Mouse (Mus musculus) retina, postnatal 7 days (tissue): ENCODE measurements around the gene AI854703.

Experiments
- DNase-seq: peaks from one replicate; pipeline ENCODE4 v3.0.0-alpha.2; 2012; ENCODE audit warnings: low read depth, low spot score

The AI854703 gene

GRCm38 (mm10) chr6:48626464-48626863 lies at the start of gene AI854703:
TSS of gene AI854703 (plus strand) at chr6:48626764.
- no peak for DNase-seq

DNA sequence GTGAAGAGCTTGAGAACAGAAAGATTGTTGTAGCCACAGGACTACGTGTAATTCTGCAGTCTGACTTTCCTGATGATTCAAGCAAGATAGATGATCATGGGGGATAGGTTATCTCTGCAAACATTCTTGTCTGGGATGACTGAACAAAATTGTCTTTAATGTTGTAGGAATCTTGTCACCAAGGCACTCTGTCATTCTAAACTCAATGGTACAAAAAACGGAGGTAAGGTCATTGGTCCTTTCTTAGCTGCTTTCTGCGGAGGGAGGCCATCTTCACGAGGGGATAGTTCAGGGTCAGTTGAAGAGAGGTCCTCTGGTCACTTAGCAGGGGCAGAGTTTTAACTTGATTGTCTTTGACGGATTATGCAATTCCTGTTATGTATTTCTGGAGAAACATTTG lies 47.8 kb upstream of the AI854703 start:
- no peak for DNase-seq

DNA sequence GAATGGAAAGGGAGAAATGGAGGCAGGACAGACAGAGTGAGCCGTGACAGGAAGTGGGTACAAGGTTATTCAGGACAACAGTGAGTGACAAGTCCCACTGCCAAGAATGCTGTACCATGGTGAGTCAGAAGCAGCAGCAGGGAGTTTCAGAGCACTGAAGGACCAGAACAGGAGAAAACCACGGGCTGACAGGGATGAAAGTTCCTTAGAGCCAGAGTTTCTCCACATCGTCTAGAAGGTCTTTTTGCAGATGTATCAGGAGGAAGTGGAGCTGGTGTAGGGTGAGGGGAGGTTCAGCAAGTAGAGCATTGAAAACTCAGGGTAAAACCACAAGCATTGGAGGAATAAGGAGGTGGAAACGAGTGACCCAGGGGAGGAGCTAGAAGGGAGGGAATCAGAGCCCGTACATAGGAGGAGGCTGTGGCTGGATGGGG lies 47.3 kb upstream of the AI854703 start:
- DNase-seq = no peak

- DNase-seq = no peak
These were observed 45.3 kb upstream of the AI854703 start for GRCm38 (mm10) chr6:48581257-48581656.

DNA sequence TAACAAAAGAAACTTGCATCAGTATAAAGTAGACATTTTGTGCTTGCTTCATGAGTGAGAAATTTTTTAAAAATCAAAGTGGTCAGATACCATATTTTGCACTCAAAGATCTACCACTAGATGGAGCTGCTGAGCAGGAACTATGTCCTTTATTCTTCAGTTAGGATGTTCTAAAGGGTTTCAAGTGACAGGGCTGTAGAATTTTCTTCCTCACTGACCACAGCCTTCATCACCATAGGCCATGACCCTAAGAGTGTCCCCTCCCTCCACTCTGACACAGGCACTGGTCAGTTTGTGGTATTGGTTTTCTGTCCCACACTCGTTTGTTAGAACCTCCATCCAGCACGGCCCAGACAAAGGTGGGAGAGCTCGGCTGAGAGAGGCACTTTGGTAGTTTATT lies 44.5 kb upstream of the AI854703 start:
- DNase-seq = peak; percentile 47

DNA sequence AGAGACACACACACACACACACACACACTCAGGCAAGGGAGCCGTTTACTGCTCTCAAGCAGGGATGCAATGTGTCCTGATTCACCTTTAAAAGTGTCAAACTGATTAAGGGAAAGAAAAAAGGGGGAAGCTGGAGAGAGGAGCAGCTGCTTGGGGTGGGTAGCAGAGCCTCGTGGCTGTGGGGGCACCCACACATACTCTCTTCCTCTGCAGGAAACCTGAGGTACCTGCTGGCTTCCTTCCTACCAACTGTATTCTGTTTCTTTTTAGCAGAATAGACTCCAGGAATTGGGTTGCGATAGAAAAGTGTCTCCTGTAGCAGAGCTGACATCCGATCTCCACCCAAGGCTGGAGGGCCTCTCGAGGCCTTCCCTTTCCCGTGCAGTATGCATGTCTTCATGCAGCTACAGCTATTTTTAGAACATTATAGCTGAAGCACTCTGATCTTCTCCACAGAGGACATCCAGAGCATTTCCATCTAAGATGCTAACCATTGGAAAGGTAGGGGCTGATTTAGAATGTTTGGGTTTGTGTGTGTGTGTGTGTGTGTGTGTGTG lies 37.3 kb upstream of the AI854703 start, which contains the start of gene Gm45021:
Gene Gm45021, plus strand, starts transcription at position 417 of the 557 bp plus-strand sequence.
- DNase-seq = no peak

DNA sequence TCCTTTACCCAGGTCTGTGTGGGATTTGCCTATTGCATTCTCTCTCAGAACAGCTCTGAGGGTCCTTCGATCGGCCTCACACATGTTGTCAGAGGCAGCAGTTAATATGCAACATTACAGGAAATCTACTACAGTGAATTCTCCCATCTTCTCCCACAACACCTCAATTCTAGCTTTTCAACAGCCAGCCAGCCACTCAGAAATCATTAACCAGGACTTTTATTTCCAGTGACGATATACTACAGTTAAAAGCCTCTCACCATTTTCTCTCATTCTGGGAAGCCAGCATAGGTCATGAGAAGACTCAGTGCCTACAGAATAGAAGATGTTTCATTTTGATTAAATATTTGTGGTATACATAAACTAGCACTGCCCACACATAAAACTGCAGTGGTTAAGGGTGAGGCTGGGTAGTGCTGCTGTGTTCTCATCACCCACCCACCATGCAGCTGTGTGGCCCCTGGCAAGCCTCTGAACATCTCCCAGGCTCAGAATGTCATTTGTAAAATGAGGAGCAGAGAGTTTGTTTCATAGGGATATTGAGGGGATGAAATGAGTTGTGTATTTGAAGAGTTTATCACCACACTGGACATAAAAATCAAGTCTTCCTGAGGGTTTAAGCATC lies 35.2 kb upstream of the AI854703 start:
- DNase-seq = no peak

GRCm38 (mm10) chr6:48591871-48592270 lies 34.7 kb upstream of the AI854703 start:
- no peak for DNase-seq

DNA sequence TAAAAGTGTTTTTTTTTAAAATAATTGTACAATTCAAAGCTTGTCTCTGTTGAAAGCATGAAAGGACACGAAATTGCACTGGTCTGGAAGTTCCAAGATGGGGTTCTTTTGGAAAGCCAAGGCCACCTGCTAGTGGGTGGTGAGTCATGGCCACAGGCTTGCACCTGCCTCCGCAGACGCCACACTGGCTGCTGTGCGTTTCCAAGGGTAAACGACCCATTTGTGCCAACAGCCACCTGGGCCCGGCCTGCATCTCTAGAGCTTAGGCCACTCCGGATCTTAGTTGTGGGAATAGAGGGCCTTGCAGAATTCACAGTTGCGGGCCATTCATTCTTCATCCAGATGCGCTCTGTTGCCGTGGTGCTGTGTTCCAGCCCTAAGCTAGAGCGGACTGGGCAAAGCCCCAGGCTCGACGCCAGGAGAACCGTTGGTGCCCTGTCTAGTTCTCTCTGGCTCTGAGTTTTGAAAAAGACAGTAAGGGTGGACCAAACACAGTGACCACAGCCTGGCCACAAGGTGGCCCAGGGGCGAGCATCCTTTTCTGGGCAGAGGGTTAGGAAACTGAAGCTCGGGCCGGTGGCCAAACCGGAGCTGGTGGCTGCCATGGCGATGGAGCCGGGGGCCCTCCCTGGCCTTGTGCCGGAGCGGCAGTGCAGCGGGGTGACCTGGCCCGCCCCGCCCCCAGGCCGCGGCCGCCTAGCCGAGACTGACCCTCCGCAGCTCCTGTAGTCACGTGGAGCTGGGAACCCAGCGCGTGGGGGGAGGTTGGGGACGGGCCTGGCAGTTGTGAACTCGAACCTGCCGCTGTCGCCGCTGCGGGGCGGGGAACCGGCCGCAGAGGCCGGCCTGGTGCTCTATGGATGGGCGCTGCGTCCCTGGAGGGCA lies 33.2 kb upstream of the AI854703 start, which contains the start of the genes Repin1 and Gm44965:
Gene Repin1, plus strand, starts transcription at position 726 of the 885 bp plus-strand sequence.
Gene Gm44965, plus strand, starts transcription at position 784 of the 885 bp plus-strand sequence.
- DNase-seq = peak; percentile 87

- DNase-seq = peak; percentile 34
These were observed 32.4 kb upstream of the AI854703 start for GRCm38 (mm10) chr6:48594043-48594738.

GRCm38 (mm10) chr6:48595278-48595677 lies 31.3 kb upstream of the AI854703 start:
- DNase-seq = no peak

DNA sequence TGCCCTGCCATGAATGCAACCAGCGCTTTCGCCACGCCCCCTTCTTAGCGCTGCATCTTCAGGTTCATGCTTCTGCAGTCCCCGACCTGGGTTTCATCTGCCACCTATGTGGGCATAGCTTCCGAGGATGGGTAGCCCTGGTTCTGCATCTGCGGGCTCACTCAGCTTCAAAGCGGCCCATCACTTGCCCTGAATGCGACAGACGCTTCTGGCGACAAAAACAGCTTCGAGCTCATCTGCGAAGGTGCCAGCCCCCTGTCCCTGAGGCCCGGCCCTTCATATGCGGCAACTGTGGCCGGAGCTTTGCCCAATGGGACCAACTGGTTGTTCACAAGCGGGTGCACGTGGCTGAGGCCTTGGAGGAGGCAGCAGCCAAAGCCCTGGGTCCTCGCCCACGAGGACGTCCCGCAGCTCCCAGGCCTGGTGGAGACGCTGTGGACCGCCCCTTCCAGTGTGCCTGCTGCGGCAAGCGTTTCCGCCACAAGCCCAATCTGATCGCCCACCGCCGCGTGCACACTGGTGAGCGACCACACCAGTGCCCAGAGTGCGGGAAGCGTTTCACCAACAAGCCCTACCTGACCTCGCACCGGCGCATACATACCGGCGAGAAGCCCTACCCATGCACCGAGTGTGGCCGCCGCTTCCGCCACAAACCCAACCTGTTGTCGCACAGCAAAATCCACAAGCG lies 29.9 kb upstream of the AI854703 start:
- DNase-seq = no peak

DNA sequence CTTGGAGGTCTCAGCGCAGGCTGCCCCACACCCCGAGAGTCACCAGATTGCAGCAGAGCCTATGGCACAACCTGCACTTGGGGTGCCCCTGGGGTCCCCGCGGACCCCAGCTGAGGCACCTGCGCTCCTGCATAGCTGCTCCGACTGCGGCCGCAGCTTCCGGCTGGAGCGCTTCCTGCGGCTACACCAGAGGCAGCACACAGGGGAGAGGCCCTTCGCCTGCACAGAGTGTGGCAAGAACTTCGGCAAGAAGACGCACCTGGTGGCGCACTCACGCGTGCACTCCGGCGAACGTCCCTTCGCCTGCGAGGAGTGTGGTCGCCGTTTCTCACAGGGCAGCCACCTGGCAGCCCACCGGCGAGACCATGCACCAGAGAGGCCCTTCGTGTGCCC lies 29.3 kb upstream of the AI854703 start:
- no peak for DNase-seq

GRCm38 (mm10) chr6:48600594-48600993 lies 26.0 kb upstream of the AI854703 start:
- DNase-seq = no peak

DNA sequence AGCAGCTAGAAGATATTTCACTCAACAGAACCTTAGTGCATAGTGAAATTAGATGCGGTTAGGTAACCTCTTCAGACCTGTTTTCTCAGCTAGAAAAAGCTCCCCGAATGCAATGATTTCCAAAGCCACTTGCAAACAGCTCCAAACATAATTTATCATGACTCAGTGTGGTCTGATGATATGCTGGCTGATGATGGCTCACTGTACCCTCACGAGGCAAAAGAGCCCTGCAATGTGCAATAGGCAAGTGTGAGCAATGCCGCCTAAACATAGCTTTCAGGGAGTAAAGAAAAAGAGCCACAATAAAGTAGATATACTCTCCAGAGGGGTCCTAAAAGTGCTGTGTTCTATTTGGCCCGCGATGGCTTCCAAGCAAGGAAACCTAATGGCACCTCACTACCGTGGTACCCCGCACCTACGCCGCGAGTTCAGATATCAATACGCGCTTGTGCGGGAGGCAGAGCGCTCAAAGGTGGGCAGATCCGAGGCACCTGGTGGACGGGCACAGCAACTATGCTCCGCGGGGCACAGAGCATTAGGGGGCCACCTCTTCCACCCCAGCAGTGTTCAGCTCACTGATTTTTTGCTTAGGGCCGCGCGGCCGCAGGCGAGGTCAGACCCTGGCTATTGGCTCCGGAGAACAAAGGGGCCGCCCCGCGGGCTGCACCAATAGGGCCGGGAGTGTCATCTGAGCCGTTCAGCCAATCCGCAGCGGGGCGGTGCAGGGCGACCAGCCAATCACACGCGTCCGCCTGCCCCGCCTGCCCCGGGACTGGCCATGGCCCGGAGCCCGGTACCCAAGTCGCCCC lies 25.1 kb upstream of the AI854703 start, which contains the start of gene Zfp775:
Gene Zfp775, plus strand, starts transcription at position 793 of the 809 bp plus-strand sequence.
- DNase-seq = peak; percentile 84

DNA sequence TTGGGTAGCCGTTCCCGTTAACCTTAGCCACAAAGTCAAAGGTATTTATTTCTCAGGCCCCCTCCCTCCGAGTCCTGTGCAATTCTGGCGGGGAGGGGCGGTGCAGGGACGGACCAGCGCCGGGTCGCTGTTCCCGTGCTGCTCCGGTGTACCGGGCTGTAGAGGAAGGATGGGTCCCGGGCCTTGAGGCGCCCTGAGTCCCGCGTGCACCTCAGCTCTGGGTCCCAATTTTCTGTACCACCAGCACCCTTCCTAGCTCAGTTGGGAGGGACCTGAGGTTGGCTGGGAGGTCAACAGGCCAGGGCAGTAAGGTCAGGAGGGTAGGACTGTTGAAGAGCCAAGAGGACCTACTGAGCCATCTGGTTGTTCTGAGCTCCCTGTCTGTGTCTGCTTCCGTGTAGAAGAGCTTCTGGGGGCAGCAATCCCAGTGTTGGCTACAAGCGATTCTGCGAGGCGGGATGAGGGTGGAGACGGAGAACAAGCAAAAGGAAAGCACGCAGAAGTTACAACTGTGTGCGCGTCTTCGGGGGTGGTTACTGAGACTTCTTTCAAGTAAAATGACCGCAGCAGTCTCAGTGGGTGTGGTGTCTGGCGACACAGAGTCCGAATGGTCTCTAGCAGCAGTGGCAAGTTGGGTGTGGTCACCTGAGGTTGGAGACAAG lies 24.4 kb upstream of the AI854703 start:
- no peak for DNase-seq

DNA sequence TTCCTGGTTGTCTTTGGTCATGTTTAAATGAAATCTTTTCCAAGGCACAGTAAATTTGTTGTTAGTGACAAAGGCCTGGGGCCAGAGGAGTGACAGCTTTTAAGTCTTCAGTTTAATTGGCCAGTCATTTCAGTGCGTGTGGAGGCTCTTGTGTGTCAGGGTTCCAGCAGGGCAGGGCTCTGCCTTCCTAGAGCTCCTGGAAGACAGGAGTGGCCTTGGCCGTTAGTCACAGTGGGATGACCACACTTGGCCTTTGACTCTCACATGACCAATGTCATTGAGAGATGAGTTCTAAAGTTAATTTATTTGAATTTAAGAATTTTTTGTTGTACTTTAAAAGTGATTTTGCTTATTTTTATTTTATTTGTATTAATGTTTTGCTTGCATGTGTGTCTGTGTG lies 18.4 kb upstream of the AI854703 start:
- no peak for DNase-seq

DNA sequence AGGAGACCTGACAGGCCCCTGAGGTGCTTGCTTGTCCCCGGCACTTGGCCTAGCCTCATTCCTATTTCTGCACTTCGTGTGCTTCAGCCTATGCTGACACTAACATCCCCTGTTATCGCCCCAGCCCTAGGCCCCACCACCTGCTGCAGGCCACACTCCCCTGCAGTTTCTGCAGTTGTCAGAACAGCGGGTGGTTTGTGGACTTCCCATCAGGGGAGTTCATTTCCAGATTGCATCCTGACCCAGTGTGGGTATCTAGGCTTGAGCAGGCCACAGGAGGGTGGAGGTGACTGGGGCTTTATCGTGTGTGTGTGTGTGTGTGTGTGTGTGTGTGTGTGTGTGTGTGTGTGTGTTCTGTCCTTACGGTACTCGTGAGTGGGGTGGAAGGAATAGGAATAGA lies 17.1 kb upstream of the AI854703 start:
- DNase-seq = no peak

GRCm38 (mm10) chr6:48610657-48611056 lies 15.9 kb upstream of the AI854703 start:
- DNase-seq = no peak

DNA sequence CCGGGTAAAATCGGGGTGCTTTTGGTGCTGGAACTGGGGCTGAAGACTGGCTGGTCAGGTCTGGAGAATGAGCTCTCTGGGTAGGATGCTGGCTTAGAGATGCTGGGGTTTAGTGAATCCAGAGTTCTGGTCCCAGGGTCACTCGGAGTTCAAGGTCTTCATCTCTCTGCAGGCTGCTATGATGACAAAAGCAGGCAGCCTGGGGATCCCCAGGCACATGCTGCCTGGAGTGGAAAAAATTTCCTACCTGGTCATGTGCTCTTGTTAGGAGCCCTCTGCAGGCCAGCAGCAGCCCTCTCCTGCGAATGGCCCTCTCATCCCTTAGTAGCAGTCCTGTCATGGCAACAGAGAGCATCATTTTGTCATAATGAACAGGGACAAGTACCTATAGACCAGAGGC lies 13.1 kb upstream of the AI854703 start:
- no peak for DNase-seq
